Mouse (Mus musculus): ENCODE results near the gene Ticrr. TPM values are rescaled to one million over a fixed set of nuclear protein-coding genes. Genes with fewer than 3 reads are reported as not detected.

The Ticrr gene
- polyA plus RNA-seq (2015; fragmentation: Illumina TruSeq; extraction: RNeasy Lipid Tissue Mini Kit (QIAGEN cat#74804); ENCODE audit: low read depth, low replicate concordance), result not detected

DNA sequence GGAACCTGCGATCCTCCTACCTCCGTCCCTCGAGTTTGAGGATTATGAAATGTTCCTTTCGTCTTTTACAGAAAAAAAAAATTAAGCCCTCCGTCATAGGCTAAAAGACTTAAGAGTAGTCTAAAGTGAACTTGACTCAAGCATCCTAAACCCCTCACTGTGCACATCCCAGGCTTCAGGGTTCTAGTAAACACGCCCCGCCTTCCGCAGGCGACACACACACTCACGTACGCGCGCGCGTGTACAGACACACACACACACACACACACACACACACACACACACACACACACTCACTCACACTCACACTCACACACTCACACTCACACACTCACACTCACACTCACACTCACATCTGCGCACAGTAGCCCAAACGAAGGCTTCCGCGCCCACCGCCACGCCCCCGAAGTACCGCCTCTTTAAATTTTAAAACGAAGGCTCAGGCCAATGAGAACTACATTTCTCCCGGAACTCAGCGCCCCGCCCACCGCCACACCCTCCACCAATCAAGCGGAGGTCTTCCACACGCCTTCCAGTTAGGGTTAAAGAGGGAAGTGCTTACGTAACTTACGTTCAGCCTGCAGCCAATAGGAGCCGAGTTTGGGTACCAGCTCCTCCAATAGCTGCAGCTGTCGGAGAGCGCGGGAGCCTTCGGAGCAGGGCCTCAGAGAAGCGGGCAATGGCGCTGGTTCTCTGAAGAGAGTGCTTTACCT is at the start of gene Ticrr:
Ticrr (plus strand) TSS at position 619 of the 713 bp plus-strand sequence.

DNA sequence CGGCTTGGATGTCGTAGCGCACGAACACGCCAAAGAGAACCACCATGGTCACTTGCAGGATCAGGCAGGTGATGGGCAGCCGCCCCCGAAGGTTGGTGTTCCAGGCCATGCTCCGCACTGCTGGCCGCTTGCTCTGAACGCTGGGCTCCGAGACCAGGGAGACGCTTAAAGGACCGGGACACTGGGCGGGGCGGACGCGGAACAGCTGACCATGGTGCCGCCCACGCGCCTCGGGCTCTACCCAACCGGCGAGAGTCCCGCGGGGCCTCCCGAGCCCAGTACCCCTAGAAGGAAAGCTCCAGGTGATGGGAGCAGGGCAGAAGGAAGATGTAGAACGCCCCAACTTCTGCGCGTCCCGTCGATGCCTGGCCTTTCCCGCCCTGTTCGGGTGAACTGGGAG is 42.6 kb upstream of the Ticrr start, which contains the start of gene Rhcg:
Rhcg (minus strand) TSS at position 240 of the 400 bp plus-strand sequence.

DNA sequence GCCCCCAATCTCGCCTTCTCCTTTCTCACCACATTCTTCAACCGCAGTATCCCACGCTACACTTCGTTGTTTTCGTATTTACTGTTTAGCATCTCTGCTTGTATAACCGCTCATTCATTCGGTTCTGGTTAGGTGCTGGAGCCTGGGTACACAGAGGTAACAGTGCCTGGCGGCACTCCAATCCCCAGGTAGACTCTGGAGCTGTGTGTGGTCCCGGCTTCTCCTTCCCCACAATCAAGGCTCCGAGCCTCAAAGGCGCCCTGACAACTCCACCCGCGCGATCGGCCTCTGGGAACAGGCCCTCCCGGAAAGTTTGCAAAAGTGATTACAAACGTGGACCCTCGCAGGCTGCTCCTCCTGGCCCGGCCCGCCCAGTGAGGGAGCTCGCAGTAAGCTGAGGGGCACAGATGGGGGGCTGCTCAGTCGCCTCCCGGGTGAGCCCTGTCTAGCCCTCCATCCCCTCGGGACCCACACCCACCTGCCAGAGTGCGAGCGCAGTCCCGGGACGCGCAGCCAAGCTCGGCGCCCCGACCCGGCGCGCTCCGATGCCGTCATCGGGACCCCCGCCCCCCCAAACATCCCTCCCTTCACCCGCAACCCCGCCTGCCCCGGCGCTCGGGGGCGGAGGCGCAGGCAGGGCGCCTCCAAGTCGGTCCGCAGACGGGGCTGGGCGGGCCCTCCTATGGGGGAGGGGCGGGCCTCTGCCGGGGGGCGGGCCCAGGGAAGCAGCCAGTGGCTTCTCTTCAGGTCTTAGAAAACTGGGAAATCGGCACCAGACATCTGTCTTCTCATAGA is 55.4 kb downstream of the Ticrr start, which contains the start of gene Kif7:
Kif7 (minus strand) TSS at position 534 of the 795 bp plus-strand sequence.

DNA sequence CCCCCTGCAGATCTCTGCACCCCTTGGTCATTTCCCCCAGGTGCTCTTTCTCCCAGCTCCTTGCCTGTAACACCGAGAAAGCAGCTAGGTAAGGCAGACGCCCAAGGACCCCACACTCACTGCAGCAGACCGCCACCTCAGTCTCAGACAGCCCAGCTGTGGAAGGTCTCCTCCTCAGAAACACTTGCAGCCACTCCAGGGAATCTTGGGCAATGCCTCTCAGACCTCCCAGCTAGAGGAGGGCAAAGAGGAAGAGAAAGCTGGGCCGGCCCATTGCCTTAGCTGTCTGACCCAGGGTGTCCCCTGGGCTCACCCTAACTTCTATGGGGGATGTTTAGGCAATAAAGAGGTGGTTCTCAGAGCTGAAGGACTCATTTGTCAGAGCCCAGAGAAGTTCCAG is 72.6 kb downstream of the Ticrr start, which contains the start of gene Plin1:
Plin1 (minus strand) TSS at position 282 of the 400 bp plus-strand sequence.

DNA sequence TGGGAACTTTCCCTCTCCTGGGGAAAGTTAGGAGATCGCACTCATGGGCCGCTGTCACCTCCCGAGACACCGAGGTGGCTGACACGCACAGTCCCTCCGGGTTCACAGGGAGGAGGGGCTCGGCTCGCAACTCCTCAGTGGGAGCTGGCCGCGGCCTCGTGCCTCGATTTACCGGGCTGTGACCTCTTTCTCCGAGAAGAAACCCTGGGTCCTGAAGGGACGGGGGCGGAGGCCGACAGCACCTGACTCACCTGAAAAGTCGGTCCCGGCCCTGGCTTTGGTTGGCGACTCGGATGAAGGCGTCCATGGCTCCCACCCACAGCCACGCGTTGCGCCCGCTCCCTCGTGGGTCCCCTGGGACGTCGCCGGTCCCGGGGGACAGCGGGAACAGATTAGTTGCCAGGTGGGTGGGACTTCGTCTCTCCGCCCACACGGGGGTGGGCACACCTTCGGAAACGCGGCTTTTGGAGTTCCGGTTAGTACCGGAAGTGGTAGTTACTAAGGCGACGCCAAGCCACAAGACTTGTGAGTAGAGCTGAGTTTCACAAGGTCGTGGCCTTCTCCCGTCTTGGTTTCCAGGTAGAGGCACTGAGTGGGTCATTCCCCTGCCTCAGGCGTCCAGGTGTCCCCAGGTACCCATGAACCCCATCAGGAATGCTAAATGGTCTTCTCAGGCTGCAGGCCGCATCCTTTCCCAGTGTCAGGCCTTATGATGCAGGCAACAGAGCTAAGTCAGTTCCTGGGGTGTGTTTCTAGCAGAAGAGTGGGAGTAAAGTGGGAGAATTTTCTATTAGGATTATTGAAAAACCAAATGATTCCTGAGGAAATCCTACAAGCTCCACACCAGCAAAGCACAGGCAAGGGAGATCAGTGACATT is 82.9 kb downstream of the Ticrr start, which contains the start of the genes Pex11a and Wdr93:
Pex11a (minus strand) TSS at position 473 of the 878 bp plus-strand sequence.
Wdr93 (plus strand) TSS at position 505 of the 878 bp plus-strand sequence.

Other genes with a start within 250 kb of the Ticrr start
- 50.3 TPM for gene Polg, start 193.8 kb upstream of the Ticrr start, polyA plus RNA-seq (2015; fragmentation: Illumina TruSeq; extraction: RNeasy Lipid Tissue Mini Kit (QIAGEN cat#74804); ENCODE audit: low read depth, low replicate concordance)
- 0.70 TPM for gene Rhcg, start 42.5 kb upstream of the Ticrr start, polyA plus RNA-seq (2015; fragmentation: Illumina TruSeq; extraction: RNeasy Lipid Tissue Mini Kit (QIAGEN cat#74804); ENCODE audit: low read depth, low replicate concordance)
- gene Kif7, start 55.5 kb downstream of the Ticrr start, polyA plus RNA-seq (2015; fragmentation: Illumina TruSeq; extraction: RNeasy Lipid Tissue Mini Kit (QIAGEN cat#74804); ENCODE audit: low read depth, low replicate concordance), result 0.98 TPM
- gene Plin1, start 72.7 kb downstream of the Ticrr start, polyA plus RNA-seq (2015; fragmentation: Illumina TruSeq; extraction: RNeasy Lipid Tissue Mini Kit (QIAGEN cat#74804); ENCODE audit: low read depth, low replicate concordance), result not detected
- 16.8 TPM for gene Pex11a, start 82.9 kb downstream of the Ticrr start, polyA plus RNA-seq (2015; fragmentation: Illumina TruSeq; extraction: RNeasy Lipid Tissue Mini Kit (QIAGEN cat#74804); ENCODE audit: low read depth, low replicate concordance)
- gene Wdr93, start 83.0 kb downstream of the Ticrr start, polyA plus RNA-seq (2015; fragmentation: Illumina TruSeq; extraction: RNeasy Lipid Tissue Mini Kit (QIAGEN cat#74804); ENCODE audit: low read depth, low replicate concordance), result 0.83 TPM
- not detected for gene Mesp1, start 133.6 kb downstream of the Ticrr start, polyA plus RNA-seq (2015; fragmentation: Illumina TruSeq; extraction: RNeasy Lipid Tissue Mini Kit (QIAGEN cat#74804); ENCODE audit: low read depth, low replicate concordance)
- gene Mesp2, start 150.5 kb downstream of the Ticrr start, polyA plus RNA-seq (2015; fragmentation: Illumina TruSeq; extraction: RNeasy Lipid Tissue Mini Kit (QIAGEN cat#74804); ENCODE audit: low read depth, low replicate concordance), result 0.39 TPM
- gene Anpep, start 200.9 kb downstream of the Ticrr start, polyA plus RNA-seq (2015; fragmentation: Illumina TruSeq; extraction: RNeasy Lipid Tissue Mini Kit (QIAGEN cat#74804); ENCODE audit: low read depth, low replicate concordance), result 3.5 TPM